Mouse (Mus musculus) liver (tissue): ENCODE measurements around the gene Rnf185.
A peak's percentile ranks its signal among the peaks of the same experiment; 100 is the strongest.

ENCODE experiments used
- DNase-seq: peaks from one replicate; pipeline ENCODE4 v3.0.0-alpha.2; 2020; ENCODE audit warnings: mixed read lengths

Gene Rnf185

DNA sequence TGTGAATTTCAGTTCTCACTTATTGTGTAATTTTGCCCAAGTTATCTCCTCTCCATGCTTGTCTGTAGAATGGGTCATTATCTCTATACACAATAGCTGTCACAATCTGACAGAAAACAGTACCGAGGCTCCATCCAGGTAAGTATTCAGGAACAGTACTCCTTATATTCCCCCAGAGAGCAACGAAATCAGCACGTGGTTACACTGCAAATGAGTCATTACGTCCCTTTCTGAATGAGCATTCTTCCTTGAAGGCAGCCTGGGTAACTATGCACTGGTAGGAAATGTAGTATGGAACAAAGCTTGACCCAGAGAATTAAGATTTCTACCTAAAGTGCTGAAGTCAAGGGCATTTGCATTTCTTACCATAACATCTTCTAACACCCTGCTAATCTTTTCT is 9.5 kb downstream of the Rnf185 start:
- DNase-seq = no peak

DNA sequence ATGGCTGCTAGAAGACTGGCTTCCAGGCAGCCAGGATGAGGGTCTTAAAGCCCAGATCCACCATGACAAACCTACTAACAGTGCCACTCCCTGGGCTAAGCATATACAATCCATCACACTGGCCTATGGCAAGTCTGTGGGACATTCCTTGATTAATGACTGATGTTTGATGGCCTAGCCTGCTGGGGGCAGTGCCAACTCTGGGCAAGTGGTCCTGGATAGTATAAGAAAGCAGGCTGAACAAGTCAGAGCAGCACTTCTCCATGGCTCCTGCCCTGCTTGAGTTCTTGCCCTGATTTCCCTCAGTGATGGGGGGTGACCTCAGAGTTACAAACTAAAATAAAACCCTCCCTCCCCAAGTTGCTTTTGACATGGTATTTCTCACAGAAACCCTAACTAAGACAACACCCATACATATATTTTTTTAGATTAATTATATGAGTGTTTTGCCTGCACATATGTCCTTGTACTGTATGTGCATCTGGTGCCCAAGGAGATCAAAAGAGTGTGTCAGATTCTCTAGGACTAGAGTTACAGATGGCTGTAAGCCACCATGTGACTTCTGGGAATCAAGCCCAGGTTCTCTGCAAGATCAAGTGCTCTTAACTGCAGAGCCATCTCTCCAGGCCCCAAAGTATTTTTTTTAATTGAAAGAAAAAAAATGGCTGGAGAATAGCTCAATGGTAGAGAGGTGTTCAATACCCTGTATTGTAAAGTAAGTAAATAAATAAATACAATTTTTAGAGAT is 10.3 kb downstream of the Rnf185 start:
- no peak for DNase-seq

DNA sequence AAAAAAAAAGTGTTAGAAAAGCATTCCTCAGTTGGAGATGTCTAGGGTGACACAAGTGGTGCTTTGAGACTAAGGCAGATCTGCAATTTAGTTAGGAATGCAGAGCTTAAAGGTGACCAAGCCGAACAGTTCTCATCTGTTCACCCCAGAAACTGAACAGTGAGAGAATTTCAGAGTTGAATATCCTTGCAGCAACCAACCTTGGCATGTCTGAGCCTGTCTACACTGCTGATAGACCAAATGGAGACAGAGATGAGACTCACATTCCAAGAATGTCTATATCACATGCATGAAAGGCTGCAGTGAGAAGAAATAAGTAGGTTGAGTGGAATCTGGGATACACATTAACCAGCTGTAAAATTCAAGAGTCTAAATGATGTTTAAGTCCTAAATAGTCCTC is 14.5 kb downstream of the Rnf185 start:
- DNase-seq = no peak

DNA sequence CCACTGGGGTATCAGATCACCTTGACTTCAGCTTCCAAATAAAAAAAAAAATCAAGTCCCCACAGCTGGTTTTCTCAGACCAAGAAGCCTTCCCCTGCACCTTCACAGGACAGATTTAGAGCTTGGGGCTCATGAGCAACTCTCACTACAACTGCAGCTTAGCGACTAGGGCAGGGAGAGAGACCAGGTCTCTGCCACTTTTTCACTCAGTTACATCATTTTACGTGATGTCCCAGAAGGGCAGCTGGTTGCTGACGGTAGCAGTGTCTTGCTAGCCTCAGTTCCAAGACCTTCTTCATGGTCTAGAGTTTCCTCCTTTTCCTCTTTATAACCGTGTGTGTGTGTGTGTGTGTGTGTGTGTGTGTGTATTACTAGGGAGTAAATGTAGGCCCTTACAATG is 18.4 kb downstream of the Rnf185 start:
- no peak for DNase-seq

DNA sequence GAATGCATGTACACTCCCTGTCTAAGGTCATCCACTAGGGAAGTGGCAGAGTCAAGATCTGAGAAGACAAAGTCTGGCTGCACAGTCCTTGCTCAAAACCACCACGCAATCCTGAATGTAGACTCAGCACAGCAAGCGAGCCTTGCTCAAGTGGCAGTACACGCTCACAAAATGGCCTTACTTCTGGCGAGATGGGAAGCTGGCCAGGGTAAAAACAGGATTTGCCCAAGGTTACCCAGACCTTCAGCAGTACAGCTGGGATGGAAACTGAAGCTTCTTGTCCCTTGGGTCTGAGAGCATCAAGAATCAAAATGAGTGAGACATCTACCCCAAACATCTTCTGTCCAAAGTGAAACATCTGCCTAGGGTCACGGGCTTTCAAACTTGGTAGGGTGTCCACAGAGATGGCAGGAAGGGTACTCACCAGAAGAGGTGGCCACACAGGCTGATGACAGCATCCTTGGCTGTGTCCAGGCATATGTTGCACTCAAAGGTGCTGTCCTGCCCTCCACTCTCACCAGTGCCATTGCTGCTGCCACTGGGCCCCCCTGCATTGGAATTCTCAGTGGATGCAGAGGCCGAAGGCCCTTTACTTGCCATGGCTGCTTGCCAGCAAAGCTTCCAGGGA is 20.1 kb downstream of the Rnf185 start:
- DNase-seq = no peak

DNA sequence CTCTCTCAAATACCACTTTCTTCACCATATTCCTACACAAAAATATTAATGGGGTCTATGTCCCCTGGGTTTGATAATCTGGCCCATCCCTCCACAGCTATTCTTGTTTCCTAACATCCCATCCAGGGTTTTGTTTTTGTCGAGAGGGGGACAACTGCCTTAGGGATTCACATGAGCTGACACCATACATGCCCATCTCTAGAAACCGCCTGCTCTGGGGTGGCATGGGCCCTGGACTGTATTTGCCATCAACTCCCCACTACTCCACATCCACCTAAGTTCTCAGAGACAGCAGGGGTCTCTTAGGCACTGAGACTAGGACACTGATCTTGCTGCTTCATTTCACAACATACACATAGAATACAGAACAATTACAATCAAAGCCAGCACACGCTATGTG is 20.6 kb downstream of the Rnf185 start:
- DNase-seq = no peak

DNA sequence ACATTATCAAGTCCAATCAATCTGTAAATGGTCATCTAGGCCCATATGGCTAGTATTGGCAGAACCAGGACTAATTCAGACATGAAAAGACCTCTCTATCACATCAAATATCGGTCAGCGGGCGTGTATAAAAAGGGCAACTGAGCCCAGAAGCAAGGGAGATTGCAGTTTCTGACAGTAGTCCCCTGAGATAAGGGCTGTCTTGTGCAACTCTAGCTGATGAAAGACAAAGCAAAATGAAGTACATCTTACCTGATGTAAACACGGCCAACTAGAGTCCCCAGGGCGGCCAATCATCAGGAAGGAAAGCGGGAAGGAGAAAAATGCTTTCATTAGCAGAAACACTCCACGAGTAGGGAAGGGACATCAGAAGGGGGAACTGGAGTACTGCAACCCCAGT is 23.5 kb downstream of the Rnf185 start:
- no peak for DNase-seq

DNA sequence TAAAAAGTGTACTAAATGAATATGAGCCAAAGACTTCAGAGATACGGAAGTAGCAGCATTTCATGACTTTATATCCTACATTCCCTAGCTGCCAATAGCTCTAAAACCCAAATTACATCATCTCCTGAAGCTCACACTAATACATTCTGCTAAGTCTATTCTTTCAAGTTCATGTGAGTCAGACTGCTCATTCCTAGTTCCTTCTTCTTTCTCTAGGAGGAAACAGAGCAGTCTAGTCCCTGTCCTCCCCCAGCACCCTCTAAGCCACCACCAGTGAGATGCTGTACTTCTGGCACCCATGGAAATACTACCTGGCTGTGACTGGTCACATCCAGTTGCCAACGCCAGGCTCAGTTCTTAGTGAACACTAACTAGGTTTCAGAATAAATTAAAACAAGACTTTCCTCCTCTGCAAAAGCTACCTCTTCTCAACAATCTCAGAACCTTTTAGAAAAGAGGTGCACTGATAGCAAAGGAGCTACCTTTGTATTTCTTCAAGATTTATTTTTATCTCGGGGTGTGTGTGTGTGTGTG is 24.4 kb downstream of the Rnf185 start:
- no peak for DNase-seq

DNA sequence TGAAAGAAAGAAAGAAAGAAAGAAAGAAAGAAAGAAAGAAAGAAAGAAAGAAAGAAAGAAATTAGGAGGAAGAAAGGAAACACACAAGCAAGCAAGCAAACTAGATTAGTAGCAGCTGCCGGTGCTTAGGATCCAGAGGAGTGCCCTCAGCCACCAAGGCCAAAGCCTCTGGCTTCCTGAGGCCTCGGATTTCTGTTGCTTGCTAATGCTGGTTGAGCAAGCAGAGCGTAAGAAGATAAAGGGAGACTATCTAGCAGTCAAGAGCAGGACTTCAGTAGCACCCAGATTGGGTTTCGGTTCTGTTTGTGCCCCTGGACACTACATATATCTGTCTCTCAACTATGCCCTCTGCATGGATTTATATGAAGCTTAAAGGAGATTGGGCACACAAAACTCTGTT is 29.9 kb downstream of the Rnf185 start:
- no peak for DNase-seq

DNA sequence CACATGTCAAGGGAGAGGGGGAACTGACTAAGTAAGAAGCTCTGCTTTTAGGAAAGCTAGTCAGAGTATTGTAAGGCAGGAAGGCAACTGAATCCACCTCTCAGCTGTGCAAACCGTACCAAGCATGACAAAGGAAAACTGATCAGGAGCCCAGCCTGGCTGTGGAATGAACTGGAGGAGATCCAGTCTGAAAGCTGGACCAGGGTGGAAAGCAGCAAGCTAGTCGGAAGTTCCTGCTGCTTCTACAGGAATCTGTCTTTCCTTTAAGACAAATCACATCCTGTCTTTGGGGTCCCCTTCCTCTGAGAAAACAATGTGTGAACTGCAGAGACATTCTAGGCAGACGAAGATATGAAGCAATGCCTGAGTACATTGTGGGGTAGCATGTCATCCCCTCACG is 33.4 kb downstream of the Rnf185 start:
- no peak for DNase-seq

DNA sequence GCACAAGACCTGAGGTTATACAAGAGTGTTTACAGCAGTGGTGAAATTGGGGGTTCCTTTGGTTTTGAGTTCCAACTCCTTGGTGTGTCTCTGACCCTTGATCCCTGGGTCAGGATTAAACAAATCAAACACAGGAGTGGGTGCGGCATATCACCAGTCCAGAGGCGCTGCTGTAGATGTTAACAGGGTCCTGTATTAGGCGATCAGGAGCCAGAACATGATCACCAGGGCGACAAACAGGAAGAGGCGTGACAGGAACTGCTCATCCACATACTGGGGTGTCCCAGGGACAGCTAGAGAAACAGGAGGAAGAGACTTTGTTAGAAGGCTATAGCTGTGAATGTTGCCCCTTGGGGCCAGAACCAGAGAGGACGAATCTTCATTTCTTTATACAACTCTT is 34.4 kb downstream of the Rnf185 start:
- no peak for DNase-seq

DNA sequence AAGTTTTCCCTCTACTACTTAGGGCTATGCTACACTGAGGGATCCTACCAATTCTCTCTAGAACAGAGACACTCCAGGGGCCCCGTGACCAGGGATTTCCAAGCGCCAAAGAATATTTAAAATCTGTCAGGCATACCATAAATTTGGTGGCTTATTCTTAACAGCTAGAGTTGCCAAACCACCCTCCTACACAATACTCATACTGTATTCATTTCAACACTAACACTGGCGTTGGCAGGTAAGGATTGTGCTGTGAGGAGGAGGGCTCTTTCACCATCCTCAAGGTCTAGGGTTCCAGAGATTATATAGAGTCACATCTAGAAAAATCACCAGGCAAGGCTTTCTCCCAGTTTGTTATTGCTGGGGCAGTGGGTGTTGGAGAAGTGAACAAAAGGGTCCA is 35.8 kb downstream of the Rnf185 start:
- no peak for DNase-seq

DNA sequence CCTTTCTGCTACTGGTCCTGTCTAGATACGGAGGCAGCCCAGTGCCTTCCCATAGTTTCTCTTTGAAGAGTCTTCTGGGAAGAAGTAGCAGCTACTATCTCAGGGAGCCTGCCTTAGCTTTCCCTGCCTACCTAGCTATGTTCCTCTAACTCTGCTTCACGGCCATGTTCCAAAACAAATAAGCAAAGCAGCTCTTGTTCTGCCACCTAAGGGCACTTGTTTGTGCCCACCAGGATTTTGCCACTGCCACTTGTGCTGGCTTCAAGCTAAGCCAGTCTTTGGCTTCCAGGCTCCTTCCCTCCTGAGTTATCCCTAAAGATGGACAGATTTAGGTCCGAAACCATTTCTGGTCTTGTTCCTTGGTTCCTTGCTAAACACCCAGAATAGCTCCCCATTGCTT is 40.1 kb downstream of the Rnf185 start:
- DNase-seq = no peak

DNA sequence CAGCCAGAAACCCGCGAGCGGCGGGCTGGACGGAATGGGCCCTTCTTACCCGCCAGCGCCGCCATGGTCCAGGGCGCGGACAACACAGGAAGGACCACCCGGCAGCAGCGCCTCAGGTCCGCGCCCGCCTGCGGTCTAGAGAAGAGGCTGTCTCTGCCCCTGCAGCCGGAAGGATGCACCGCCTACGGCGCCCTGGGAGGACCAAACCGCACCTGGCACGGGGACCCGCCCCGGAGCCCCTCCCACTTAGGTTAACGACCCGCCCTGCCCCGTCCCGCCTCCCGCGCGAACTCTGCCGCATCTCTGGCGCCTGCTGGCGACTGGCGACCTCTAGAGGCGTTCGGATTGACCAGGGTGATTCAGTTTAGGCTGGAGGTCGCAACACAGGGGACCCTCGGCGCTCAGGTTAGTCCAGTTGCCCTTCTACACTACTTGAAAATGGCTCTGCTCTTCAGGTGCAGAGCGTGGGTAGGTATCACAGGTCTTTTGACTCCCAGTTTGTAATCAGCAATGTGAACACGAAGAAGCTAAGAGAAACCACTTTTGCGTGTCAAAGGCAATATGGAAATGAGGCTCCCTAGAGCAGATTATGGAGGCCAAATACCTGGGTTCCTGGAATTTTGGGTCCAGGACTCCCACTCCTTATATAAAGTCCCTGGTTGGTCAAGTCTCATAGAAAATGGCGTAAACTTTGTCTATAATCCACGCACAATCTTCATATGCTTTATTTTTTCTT is 43.0 kb downstream of the Rnf185 start, which contains the start of gene Limk2:
Limk2 (minus strand) TSS at position 193 of the 736 bp plus-strand sequence.
- peak; percentile 97 for DNase-seq

DNA sequence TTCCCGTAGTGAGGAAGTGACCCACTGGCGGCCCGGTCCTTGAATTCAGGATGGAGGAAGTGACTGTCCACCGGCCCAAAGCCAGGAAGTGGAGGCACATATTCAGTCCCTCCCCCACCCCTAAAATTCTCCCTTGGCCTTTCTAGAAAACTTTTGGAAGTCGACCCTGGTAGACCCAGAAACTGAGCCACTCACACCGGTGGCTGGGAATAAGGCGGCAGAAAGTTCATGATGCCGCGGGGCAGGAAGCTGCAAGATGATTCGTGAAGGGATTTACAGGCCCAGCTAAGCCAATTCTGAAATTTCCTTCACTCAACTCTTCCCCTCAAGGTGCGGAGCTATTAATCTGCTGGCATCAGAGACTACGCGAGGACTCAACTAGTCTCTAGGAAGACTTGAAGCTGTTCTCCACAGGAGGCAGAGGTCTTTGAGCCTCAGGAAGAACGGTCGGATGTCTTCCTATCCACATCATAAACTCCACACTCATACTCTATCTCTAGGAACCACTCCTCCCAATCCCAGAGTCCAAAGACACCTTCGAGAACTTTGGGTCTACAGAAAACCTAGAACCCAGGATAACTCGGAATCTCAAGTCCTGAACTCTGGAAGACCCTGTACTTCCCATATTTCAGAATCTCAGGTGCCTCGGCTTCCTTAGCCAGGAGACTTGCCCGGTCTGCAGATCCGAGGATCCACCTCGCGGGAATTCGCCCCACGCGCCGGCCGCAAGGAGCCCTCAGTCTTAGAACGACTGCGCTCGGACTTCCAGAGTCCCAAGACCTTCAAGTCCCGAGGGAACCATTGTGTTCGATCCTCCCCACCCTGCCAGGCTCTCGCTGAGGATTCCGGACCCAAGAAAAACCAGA is 43.8 kb downstream of the Rnf185 start:
- peak; percentile 16 for DNase-seq

DNA sequence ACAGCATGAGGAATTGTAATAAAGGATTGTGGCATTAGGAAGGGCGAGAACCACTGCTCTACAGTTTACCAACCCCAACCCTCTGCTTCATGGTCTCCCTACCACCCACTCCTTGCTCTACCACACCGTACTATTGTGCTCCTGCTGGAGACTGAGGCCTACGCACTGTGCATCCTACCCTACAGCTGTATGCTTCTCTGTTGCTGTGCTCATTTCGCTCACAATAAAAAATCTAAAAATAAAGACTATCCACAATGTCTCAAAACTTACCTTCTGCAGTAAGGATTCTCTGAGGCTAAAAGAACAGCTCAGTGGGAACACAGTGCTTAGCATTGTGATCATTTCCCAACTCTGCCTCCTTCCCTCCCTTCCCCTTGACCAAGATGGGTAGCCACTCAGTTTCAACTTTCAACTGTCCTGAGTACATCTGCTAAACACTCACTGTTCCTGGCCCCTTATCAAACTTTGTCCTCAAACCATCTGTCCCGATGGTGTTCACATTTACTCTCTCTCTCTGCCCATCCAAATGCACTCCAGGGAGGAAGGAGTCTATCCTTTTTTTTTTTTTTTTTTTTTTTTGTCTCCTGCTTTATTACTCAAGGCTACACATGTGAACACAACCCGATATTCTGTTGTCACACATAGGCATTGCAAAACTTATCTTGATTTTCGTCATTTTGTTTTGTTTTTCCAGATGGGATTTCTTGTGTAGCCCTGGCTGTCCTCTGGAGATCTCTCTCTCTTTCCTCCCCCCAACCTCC is 47.7 kb downstream of the Rnf185 start:
- DNase-seq = no peak

DNA sequence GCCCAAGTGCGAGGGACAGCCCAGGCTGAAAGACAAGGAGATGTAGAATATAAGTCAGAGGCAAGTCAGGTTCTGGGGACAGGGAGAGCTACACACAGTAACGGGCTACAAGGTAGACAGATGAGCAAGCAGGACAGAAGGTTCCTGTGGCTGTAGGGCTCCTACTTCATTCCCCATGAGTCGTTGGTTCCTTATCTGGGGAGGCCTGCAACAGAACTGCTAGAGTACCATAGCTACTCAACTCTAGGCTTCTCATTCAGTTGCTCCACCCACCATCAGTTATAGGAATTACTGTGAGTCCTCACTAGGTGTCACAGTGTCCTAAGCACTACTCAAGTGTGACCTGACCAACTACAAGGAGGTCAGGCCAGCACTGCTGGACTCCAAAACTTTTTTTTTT is 49.1 kb downstream of the Rnf185 start:
- peak; percentile 53 for DNase-seq

DNA sequence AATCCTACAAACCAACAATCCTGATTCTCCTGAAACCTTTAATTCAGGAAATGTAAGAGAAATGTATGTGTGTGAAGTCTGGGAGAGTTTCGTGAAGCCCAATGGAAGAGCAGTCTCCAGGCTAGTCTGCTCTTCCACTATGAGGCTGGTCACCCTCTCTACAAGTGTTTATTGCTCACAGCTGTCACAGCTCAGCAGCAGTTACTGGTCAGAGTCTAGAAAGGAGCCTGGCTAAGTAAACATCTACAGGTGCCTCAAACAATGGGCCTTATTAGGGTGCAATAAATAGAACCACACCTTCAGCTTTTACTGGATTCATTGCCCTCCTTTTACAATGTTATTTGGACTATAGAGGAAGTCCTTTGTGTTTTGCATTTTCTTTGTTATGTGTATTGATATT is 53.8 kb downstream of the Rnf185 start:
- DNase-seq = no peak

DNA sequence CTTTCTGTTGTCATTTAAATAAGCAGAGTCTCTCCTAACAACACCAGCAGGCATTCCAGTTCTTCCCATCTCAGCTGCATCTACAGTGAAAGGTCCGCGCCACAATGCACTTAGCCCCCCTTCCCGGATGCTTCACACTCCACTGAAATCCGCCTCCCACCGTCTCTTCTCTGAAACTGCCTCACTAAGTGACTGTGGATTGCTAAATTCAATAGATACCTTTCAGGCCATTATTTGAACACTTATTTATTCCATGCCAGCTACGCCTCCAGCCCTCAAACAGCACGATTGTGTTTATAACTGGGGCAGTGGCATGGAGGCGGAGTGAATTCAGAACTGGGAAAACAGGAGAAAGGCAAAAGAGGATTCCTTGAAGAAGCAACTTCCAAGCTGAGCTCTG is 55.6 kb downstream of the Rnf185 start:
- no peak for DNase-seq

DNA sequence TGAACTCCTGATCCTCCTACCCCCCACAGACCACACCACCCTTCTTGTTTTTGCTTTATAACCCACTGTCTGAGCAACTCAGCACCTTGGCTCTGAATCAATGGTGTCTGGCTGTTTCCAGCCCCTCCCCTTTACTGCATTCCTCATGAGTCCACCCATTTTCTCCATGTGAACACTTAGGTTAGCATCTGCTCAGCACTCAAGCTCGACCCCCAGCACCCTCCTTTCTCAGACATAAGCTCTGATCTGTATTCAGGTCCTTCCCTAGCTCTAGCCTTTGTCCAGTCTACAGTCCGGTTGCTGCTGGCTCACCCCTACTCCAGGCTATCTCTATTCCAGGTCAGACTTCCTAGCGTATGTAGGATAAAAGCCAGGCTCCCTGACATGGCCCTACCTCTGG is 56.1 kb downstream of the Rnf185 start:
- no peak for DNase-seq

DNA sequence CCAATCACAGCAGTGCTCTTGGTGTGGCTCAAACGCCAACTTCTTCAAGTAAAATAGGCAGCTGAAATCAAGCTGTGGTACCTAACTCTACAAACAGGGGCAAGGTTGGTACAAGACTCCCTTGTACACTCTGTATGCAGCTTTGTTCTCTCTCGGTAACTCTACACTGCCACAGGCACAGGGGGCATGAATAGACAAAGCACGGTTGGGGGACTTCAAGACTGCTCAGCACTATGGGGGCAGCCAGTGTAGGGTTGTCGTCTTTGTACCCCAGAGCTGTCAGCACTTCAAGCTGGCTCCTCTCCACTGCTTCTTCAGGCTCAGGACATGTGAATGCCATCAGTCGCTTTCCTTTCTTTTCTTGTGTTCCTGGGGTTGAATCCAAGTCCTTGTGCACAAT is 57.6 kb downstream of the Rnf185 start:
- no peak for DNase-seq

DNA sequence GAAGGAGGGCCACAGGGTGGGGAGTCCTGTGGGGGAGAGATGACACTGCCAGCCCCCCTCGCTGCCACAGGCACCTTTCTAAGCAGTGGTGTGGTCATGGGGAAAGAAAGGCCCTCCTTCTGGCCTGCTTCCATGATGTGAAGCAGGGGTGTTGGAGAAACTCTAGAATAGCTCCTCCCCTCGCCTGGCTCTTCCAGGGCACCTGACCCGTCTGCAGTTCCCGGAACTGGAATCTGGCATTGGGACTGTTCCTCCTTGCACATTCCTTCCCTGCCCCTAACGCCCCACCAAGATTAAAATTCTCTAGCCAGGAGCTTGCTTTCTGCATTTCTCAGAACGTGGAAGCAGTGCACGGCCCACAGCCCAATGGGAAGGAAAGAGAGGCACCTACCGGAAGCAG is 59.6 kb downstream of the Rnf185 start:
- no peak for DNase-seq
